Mouse (Mus musculus) erythroblast, embryonic 14.5 days (primary cell): Measurements from ENCODE around the gene Lmln.

Experiments used
- GATA1 ChIP-seq: IDR thresholded peaks from 2 replicates; pipeline ENCODE4 v1.6.1; 2012; ENCODE audit warnings: low read length, inconsistent platforms, mixed read lengths
- TAL1 ChIP-seq: IDR thresholded peaks from 3 replicates; pipeline ENCODE4 v1.6.1; 2012; ENCODE audit warnings: low read length, inconsistent platforms, mixed read lengths

DNA sequence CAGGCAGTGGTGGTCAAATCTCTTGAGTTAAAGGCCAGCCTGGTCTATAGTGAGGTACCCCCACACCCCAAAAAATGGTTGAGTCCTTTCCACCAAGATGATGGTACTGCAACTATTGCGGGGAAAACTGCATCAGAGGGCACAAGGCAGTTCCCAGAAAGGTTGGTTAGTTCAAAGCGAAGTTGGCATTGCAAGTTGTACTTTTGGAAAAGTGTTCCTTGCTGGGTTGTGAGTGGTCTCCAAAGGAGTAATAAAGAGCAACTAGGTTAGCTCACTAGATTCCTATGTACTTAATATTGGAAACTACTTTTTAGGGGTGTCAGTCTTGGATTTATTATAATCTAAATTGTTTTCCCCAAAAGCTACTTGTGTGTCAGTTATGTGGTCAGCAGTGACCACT, 1.4 kb upstream of the Lmln start:
- no peak for TF ChIP-seq TAL1
- TF ChIP-seq GATA1 = no peak
